Mouse (Mus musculus): ENCODE results near the gene Cdh24.

GRCm38 (mm10) chr14:54646455-54646854 lies 5.3 kb upstream of the Cdh24 start:
- no peak for TF ChIP-seq CTCF (IDR thresholded peaks at IDR 0.05)
- no peak for TF ChIP-seq POLR2A (IDR thresholded peaks at IDR 0.05; ENCODE audit: insufficient read depth, low read depth, low read length)
- no peak for TF ChIP-seq EP300 (IDR thresholded peaks at IDR 0.05; ENCODE audit: insufficient read depth, low read depth, low read length)
